Mouse (Mus musculus) thymus, adult 2 months (tissue): ENCODE data around the gene Chst5.

Experiments
- CTCF ChIP-seq: fragments of 200-500 bp; IDR thresholded peaks from 2 replicates; pipeline ENCODE4 v1.5.1; 2012; ENCODE audit warnings: mild to moderate bottlenecking, control low read depth, low read length, moderate library complexity, borderline replicate concordance; ENCODE audit not compliant: control insufficient read depth, poor library complexity, insufficient read depth; ENCODE audit errors: extremely low read depth
- POLR2A ChIP-seq: fragments of 200-500 bp; IDR thresholded peaks from 2 replicates; pipeline ENCODE4 v1.6.1; 2012; ENCODE audit warnings: mild to moderate bottlenecking, low read length, control low read depth, moderate library complexity; ENCODE audit not compliant: control insufficient read depth, poor library complexity, insufficient read depth; ENCODE audit errors: extremely low read depth

DNA sequence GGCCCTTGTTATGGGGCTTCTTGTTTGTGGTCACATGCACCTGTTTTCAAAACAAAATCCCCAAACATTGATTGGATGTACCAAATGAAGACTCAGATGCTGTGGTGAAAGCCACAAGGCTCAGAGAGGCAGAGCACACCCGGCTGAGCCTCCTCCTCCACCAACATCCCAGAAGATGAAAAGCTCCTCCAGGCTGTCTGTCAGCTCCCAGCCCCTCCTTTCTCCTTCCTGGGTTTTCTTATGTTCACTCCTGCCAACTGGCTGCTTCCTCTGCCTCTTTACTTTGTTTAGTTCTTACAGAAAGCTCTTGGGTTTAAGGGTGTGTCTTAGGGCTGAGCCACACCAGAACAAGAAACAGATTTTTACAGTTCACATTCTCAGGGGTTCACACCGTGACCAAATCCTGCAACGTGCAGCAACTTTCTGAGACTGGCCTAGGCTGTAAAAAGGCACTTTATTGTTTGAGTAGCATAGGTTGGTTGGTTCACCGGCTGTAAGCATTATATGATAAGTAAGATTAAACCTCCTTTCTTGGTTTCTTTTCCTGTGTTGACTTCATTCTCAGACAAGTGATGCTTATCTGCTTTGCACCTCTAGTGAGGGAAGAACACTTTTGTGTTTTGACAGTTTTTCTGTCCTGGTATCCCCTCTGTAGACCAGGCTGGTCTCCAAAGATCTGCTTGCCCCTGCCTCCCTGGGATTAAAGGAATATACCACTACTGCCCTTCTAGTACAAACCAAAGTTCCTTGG lies 44.8 kb upstream of the Chst5 start:
- TF ChIP-seq CTCF, result no peak
- TF ChIP-seq POLR2A, result no peak
